Mouse (Mus musculus) urinary bladder, postnatal 25 days (tissue): ENCODE results near the gene Kcnh1.

ENCODE experiments used
- DNase-seq: peaks from one replicate; pipeline ENCODE4 v3.0.0; 2022; ENCODE audit warnings: low spot score

The Kcnh1 gene

DNA sequence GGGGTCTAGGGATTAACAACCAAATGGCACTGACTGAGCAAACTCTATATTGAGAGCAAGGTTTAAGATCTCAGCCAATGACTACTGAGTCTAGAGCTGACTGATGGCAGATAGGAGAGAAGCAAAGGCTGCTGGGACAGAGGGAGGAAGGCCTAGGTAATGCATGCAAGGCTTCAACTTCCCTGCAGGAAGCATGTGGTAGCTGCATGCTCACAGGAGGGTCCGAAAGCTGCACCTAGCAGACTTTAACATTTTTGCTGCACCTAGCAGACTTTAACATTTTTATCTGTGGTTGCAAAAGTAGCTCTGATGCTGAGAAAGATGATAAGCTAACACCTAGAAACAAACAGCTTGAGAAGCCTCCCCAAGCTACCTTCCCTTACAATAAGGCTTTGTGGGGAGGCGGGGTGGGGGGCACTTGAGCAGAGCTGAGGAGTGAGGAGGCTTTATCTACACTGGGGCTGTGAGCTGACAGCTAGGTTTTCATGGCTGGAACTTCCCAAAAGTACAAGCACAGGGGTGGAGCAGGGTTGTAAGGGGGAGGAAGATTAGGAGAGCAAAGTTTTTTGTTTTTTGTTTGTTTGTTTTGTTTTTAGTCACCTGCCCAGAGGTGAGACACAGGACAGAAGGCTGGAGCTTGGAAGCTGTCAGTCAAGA, 341.0 kb downstream of the Kcnh1 start:
- DNase-seq, result no peak

DNA sequence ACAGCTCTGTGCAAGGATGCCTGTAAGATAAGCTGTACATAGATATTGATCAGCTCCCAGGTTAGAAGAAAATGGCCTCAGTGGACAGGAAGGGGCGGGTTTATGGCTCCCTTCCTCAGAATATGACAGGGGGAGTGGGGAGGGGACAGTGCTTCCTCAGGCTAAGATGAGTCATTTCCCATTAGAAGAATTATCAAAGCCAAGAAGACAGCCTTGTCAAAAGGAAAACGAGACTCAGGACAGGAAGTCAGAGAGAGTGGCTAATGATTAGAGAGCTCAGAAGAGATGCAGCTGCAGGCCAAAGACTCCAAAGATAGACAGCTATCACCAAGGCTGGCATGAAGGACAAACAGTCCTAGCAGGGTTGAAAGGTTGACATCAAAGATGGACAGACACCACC, 341.6 kb downstream of the Kcnh1 start:
- DNase-seq, result no peak

DNA sequence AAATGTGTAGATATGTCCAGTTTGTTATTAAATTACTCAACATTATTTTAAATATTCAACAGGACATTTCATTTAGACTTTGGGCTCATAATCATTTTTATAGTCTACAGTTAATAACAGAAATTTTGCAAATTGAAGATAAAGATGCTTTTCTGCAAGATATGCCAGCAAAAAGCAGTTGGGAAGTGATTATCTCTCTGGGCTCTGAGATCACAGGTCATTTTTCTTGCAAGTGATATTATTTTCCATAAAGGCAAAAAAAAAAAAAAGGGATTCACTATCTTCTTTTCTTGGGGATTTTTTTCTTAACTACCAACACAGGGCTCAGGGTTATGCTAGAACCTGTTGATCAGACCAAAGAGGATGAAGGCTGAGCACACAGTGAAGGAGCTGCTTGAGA, 342.4 kb downstream of the Kcnh1 start:
- no peak for DNase-seq

- no peak for DNase-seq
Observed at GRCm38 (mm10) chr1:192536440-192536839, 345.9 kb downstream of the Kcnh1 start.

- no peak for DNase-seq
Observed at GRCm38 (mm10) chr1:192537169-192537568, 346.6 kb downstream of the Kcnh1 start.

- DNase-seq, result no peak
Observed at GRCm38 (mm10) chr1:192542093-192542492, 351.5 kb downstream of the Kcnh1 start.

DNA sequence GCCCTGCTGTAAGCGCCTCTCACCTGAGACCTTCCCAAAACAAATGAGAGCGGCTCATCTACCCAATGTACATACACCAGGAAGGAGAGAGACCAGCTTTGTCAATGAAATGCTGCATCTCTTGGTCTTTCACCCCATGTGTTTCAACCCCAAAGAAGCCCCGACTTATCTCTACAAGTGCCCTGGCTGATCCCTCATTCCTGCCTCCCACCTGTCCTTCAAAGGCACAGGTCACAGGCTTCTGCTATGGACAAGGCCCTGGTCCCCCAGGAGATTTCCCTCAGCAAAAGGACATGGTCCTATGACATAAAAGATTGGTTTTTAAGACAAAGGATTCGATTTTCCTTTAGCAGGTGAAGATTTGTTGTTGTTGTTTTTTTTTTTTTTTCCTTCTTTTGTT, 353.1 kb downstream of the Kcnh1 start:
- no peak for DNase-seq

DNA sequence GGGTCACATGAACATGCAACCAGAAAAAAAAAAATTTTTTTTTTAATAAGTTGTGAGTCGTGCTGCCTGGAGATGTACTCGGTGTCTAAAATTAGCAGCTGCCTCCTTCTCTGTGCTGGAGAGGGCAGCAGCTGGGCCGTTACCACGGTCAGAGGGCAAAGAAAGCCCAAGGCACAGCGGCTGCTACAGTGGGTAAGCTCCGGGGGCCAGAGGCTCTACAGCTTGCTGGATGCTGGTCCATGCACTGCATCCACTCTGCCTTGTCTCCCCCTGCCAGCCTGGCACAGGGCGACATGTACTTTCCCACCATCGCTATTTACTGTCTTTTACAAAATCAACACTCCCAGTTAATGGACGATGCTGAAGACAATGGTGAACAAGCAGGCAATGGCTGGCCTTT, 353.5 kb downstream of the Kcnh1 start:
- no peak for DNase-seq

- no peak for DNase-seq
Observed at GRCm38 (mm10) chr1:192544901-192545300, 354.3 kb downstream of the Kcnh1 start.

- no peak for DNase-seq
Observed at GRCm38 (mm10) chr1:192546843-192547242, 356.3 kb downstream of the Kcnh1 start.

GRCm38 (mm10) chr1:192550561-192550960, 360.0 kb downstream of the Kcnh1 start:
- no peak for DNase-seq

DNA sequence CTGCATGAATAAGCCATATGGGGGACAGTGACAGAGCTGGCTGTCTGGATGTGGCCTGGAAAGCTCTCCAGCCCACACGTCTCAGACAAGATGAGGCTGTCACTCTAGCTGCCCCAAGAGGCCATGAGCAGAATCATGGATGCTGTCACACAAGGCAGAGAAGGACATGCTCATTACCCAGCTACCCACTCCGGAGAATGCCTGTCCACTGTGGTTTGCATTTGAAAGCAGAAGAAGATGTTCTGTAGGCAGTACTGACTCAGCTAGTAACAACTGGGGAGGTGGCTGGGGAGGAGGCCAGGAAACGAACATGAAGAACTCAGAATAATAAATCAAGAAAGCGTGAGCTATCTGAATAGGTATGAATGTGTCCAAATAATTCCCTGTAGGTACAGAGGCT, 364.9 kb downstream of the Kcnh1 start:
- DNase-seq, result no peak

DNA sequence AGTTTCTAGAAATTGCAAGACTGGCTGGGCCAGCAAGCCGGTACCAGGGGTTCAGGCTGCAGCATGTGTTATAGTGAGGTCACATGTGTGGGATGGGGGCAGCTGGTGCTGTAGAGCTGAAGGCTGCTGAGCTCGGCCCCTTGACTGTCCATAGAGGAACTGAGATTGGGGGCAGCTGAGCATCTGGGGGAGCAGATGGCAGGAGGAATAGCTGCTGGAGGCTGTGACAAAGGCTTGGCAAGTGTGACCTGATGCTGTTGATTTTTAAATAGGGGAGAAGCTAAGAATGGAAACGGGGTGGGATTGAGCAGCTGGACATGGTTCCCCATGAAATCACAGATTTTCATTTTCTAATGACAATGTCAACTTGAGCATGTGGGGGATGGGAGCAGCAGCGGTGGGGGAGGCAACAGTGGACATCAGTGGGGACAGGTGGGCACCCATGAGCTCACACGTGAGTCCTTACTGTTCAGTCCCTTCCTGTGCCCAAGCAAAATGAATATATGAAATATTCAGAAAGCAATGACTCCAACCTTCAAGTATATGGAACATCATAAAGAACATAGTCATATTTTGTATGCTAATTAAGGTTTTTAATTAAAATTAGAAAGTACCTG, 367.5 kb downstream of the Kcnh1 start:
- DNase-seq, result no peak

GRCm38 (mm10) chr1:192559341-192559740, 368.8 kb downstream of the Kcnh1 start:
- no peak for DNase-seq
